Mouse (Mus musculus) forebrain, embryonic 11.5 days (tissue): ENCODE measurements at regions not wholly inside any gene's neighbourhood (a gene's known extent, or its start where the extent isn't known, plus 50 kb on each side); places are given as distances from the start of the nearest gene placed in this dataset.

Experiments
- ATAC-seq: fragments of 200-750 bp; cut with Nextera tagmentation; replicated peaks from 2 replicates; pipeline ENCODE4 v1.8.0; 2017; ENCODE audit warnings: moderate TSS enrichment; ENCODE audit not compliant: low FRiP score
- DNase-seq: peaks from one replicate; pipeline ENCODE4 v3.0.0-alpha.2; 2017; ENCODE audit warnings: low spot score
- H3K27ac ChIP-seq: fragments of 300-500 bp; sonication (generic); 2 replicates; pipeline ENCODE4 v1.5.1; 2014; ENCODE audit warnings: low read depth, low read length
- H3K27me3 ChIP-seq: fragments of 300-500 bp; sonication (generic); 2 replicates; pipeline ENCODE4 v1.6.1; 2014; ENCODE audit warnings: mild to moderate bottlenecking, low read length, mixed read lengths; ENCODE audit not compliant: control insufficient read depth, insufficient read depth
- H3K36me3 ChIP-seq: fragments of 300-500 bp; sonication (generic); 2 replicates; pipeline ENCODE4 v1.6.1; 2014; ENCODE audit warnings: mild to moderate bottlenecking, low read length, moderate library complexity, mixed read lengths; ENCODE audit not compliant: control insufficient read depth, insufficient read depth
- H3K4me1 ChIP-seq: fragments of 300-500 bp; sonication (generic); replicated peaks from 2 replicates; pipeline ENCODE4 v1.6.1; 2014; ENCODE audit warnings: low read length, mixed read lengths; ENCODE audit not compliant: control insufficient read depth, insufficient read depth
- H3K4me2 ChIP-seq: fragments of 300-500 bp; sonication (generic); 2 replicates; pipeline ENCODE4 v1.6.1; 2014; ENCODE audit warnings: low read depth, mild to moderate bottlenecking, low read length, moderate library complexity, mixed read lengths; ENCODE audit not compliant: severe bottlenecking
- H3K4me3 ChIP-seq: fragments of 300-500 bp; sonication (generic); 2 replicates; pipeline ENCODE4 v1.5.1; 2014; ENCODE audit warnings: low read depth, low read length
- H3K9ac ChIP-seq: fragments of 300-500 bp; sonication (generic); 2 replicates; pipeline ENCODE4 v1.6.1; 2014; ENCODE audit warnings: low read length
- H3K9me3 ChIP-seq: fragments of 300-500 bp; sonication (generic); 2 replicates; pipeline ENCODE4 v1.6.1; 2016; ENCODE audit warnings: low read length, mixed read lengths; ENCODE audit not compliant: control insufficient read depth
- WGBS: fragments of 180-500 bp; shearing (Covaris S2); extraction: QIAGEN DNeasy Blood & Tissue Kit; methylation state at CpG from one replicate; pipeline ENCODE4 v1.1.7; 2014; 5-methylcytosine and 5-hydroxymethylcytosine counted together

GRCm38 (mm10) chr1:92347656-92348055 lies 126.0 kb downstream of the Ndufa10 start:
- no peaks in the 10 kb centered on the region for H3K27me3 ChIP-seq
- H3K4me3 ChIP-seq, result no peak overlapping the region
- no peaks in the 10 kb centered on the region for H3K4me1 ChIP-seq
- no peak overlapping the region for H3K27ac ChIP-seq
- DNase-seq (no peak), ATAC-seq (no peak)
- WGBS, result 76% methylated on average over 9 of the region's 9 CpGs
- H3K4me2 ChIP-seq, result no peak overlapping the region
- no peak overlapping the region for H3K9ac ChIP-seq
- H3K36me3 ChIP-seq, result no peaks in the 10 kb centered on the region
- H3K9me3 ChIP-seq, result no peaks in the 10 kb centered on the region

GRCm38 (mm10) chr1:92343768-92344167 lies 129.9 kb downstream of the Ndufa10 start:
- Histone ChIP-seq H3K27me3 (no peaks in the 10 kb centered on the region), H3K27ac (no peak overlapping the region), H3K4me1 (no peaks in the 10 kb centered on the region), H3K36me3 (no peaks in the 10 kb centered on the region), H3K4me3 (no peak overlapping the region), H3K4me2 (no peak overlapping the region), H3K9ac (no peak overlapping the region), H3K9me3 (no peaks in the 10 kb centered on the region)
- 88% methylated on average over 2 of the region's 2 CpGs for WGBS
- no peak for ATAC-seq
- DNase-seq, result peak; percentile 32

DNA sequence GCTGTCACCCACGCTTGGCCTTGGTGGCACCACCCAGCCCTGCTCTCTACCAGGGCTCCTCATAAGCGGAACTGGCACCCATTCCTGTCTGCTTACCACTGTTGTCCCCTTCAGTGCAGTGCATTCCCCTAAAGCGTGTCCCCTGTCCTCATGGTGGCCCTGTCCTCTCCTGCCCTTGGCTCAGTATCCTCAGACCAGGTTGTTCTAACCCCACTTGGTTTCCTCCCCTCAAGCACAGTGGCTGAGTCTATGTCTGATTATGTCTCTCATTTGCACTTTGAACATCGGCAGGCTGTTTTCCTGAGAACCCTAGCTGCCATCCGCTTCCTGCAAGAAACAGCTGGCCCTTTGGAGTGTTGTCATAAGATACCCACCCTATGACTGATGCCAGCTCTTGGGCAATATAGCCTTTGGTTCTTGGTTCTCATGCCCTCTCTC lies 130.5 kb downstream of the Ndufa10 start:
- Histone ChIP-seq H3K27me3 (no peaks in the 10 kb centered on the region), H3K4me1 (no peaks in the 10 kb centered on the region), H3K4me3 (no peak overlapping the region), H3K4me2 (no peak overlapping the region), H3K27ac (no peak overlapping the region), H3K9ac (no peak overlapping the region), H3K9me3 (no peaks in the 10 kb centered on the region), H3K36me3 (no peaks in the 10 kb centered on the region)
- ATAC-seq, result no peak
- 93% methylated on average over 5 of the region's 5 CpGs for WGBS
- DNase-seq, result peak; percentile 8

GRCm38 (mm10) chr1:92341846-92342540 lies 131.7 kb downstream of the Ndufa10 start:
- Histone ChIP-seq H3K4me1 (no peaks in the 10 kb centered on the region), H3K4me2 (no peak overlapping the region), H3K36me3 (no peaks in the 10 kb centered on the region), H3K9me3 (no peaks in the 10 kb centered on the region), H3K9ac (no peak overlapping the region), H3K27ac (no peak overlapping the region), H3K27me3 (no peaks in the 10 kb centered on the region), H3K4me3 (no peak overlapping the region)
- DNase-seq (peak; percentile 42), ATAC-seq (no peak)
- 90% methylated on average over 12 of the region's 12 CpGs for WGBS

GRCm38 (mm10) chr1:92340644-92341043 lies 133.0 kb downstream of the Ndufa10 start:
- DNase-seq (peak; percentile 24), ATAC-seq (no peak)
- no peaks in the 10 kb centered on the region for H3K36me3 ChIP-seq
- H3K4me2 ChIP-seq, result no peak overlapping the region
- WGBS, result 94% methylated on average over 7 of the region's 7 CpGs
- H3K27ac ChIP-seq, result no peak overlapping the region
- no peaks in the 10 kb centered on the region for H3K9me3 ChIP-seq
- no peaks in the 10 kb centered on the region for H3K4me1 ChIP-seq
- H3K4me3 ChIP-seq, result no peak overlapping the region
- no peaks in the 10 kb centered on the region for H3K27me3 ChIP-seq
- H3K9ac ChIP-seq, result no peak overlapping the region

- no peak for ATAC-seq
- 95% methylated on average over 1 of the region's 1 CpGs for WGBS
- DNase-seq, result no peak
Measured at GRCm38 (mm10) chr1:92338589-92338988, 135.1 kb downstream of the Ndufa10 start.

GRCm38 (mm10) chr1:92337450-92337849 lies 136.2 kb downstream of the Ndufa10 start:
- no peaks in the 10 kb centered on the region for H3K27me3 ChIP-seq
- 86% methylated on average over 8 of the region's 8 CpGs for WGBS
- ATAC-seq (no peak), DNase-seq (peak; percentile 2)
- no peak overlapping the region for H3K9ac ChIP-seq
- no peak overlapping the region for H3K4me3 ChIP-seq
- no peaks in the 10 kb centered on the region for H3K36me3 ChIP-seq
- no peak overlapping the region for H3K27ac ChIP-seq
- H3K4me2 ChIP-seq, result no peak overlapping the region
- no peaks in the 10 kb centered on the region for H3K9me3 ChIP-seq
- no peaks in the 10 kb centered on the region for H3K4me1 ChIP-seq

More at GRCm38 (mm10) chr1:92338589-92338988, 135.1 kb downstream of the Ndufa10 start:
- no peaks in the 10 kb centered on the region for H3K27me3 ChIP-seq
- H3K9me3 ChIP-seq, result no peaks in the 10 kb centered on the region
- H3K9ac ChIP-seq, result no peak overlapping the region
- no peak overlapping the region for H3K27ac ChIP-seq
- no peak overlapping the region for H3K4me2 ChIP-seq
- H3K4me3 ChIP-seq, result no peak overlapping the region
- H3K36me3 ChIP-seq, result no peaks in the 10 kb centered on the region
- no peaks in the 10 kb centered on the region for H3K4me1 ChIP-seq

GRCm38 (mm10) chr1:92332248-92332584 lies 136.7 kb upstream of the Hdac4 start:
- no peak overlapping the region for H3K4me2 ChIP-seq
- DNase-seq, result peak; percentile 45
- WGBS, result 80% methylated on average over 7 of the region's 7 CpGs

DNA sequence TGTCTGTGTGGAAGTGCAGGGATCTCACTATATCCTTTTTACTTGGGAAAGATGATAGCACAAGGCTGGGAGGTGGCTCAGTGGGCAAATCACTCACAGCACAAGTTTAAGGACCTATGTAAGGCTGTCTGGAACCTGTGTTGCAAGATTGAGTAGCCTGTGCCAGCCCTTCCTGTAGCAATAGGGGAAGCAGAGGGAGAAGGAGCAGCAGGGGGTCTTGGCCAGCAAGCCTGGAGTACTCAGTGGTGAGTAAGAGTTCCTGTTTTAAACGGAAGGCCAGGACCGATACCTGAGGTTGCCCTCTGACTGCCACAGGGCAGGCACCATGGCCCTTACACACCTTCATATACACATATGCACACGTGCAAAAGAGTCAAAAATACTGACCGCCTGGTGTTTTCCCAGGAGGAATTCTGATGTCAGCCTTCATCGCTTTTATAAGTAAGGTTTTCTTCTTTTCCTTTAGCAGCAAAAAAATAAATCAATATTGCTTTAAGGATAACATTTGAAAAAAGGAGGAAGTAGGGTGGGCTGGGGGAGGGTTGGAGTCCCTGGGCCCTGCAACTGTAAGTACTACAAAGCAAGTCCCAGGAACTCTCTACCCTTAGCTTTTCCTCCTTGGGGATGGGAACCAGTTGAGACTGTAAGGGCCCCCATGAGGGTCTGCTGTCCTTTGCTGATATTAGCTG lies 136.2 kb upstream of the Hdac4 start:
- DNase-seq (peak; percentile 30), ATAC-seq (no peak)
- Histone ChIP-seq H3K9me3 (no peaks in the 10 kb centered on the region), H3K9ac (no peak overlapping the region), H3K27me3 (no peaks in the 10 kb centered on the region), H3K4me3 (no peak overlapping the region), H3K4me1 (no peaks in the 10 kb centered on the region), H3K4me2 (no peak overlapping the region), H3K36me3 (no peaks in the 10 kb centered on the region), H3K27ac (no peak overlapping the region)
- WGBS, result 93% methylated on average over 5 of the region's 5 CpGs

More at GRCm38 (mm10) chr1:92332248-92332584, 136.7 kb upstream of the Hdac4 start:
- Histone ChIP-seq H3K4me1 (no peaks in the 10 kb centered on the region), H3K9ac (no peak overlapping the region), H3K27ac (no peak overlapping the region), H3K4me3 (no peak overlapping the region), H3K36me3 (no peaks in the 10 kb centered on the region), H3K27me3 (no peaks in the 10 kb centered on the region), H3K9me3 (no peaks in the 10 kb centered on the region)
- no peak for ATAC-seq
